Mouse (Mus musculus): ENCODE measurements at regions not wholly inside any gene's neighbourhood (a gene's known extent, or its start where the extent isn't known, plus 50 kb on each side); places are given as distances from the start of the nearest gene placed in this dataset.

DNA sequence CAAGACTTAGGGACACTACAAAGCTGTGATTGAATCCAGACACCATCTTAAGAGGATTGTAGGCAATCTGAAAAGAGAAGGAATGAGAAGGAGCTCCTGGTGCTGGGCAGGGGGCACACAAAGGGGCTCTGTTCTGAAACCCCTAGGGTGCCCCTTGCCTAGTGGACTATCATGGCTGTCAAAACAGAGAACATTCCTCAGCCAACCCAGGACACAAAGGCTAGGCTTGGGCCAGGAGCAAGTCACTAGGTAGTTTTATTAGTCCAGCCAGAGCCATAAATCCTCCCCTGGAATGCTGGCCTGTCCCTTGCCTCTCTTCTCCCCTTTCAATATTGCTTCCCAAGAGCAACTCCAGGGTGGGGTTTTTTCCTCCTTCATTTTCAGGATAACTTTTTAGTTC, 97.3 kb upstream of the Tns3 start:
- TF ChIP-seq POLR2A (IDR thresholded peaks at IDR 0.05; ENCODE audit: insufficient read depth, low read depth, low read length): no peak
- no peak for TF ChIP-seq CTCF (IDR thresholded peaks at IDR 0.05; ENCODE audit: insufficient read depth, low read depth, low read length)

All from olfactory bulb, adult 2 months (tissue).